Mouse (Mus musculus): ENCODE results near the gene Immp2l. TPM values are rescaled to one million over a fixed set of nuclear protein-coding genes. Genes with fewer than 3 reads are reported as not detected.

Gene Immp2l
- polyA plus RNA-seq, 1 experiment, result 9.6 TPM

- TF ChIP-seq MYOD1 (IDR thresholded peaks at IDR 0.05; ENCODE audit: control insufficient read depth in 1 of 3, insufficient read length in 2 of 3, low read depth in 2 of 3) (no peak), REST (IDR thresholded peaks at IDR 0.05; ENCODE audit: insufficient read depth, insufficient read length) (no peak), SRF (IDR thresholded peaks at IDR 0.05; ENCODE audit: control insufficient read depth, insufficient read length, low read depth) (no peak), USF1 (IDR thresholded peaks at IDR 0.05; ENCODE audit: low read depth) (no peak), E2F4 (IDR thresholded peaks at IDR 0.05; ENCODE audit: insufficient read depth) (no peak), MAX (IDR thresholded peaks at IDR 0.05; ENCODE audit: low read depth) (no peak), CEBPB (IDR thresholded peaks at IDR 0.05; ENCODE audit: insufficient read depth, poor library complexity, severe bottlenecking) (no peak), TCF12 (IDR thresholded peaks at IDR 0.05; ENCODE audit: insufficient read depth, poor library complexity, severe bottlenecking) (no peak), POLR2A (IDR thresholded peaks at IDR 0.05; ENCODE audit: insufficient read length, low read depth) (no peak), POLR2AphosphoS2 (IDR thresholded peaks at IDR 0.05; ENCODE audit: insufficient read length, low read depth) (no peak), TCF3 (IDR thresholded peaks at IDR 0.05; ENCODE audit: insufficient read length, low read depth) (no peak), MYOG (IDR thresholded peaks at IDR 0.05; ENCODE audit: control insufficient read depth in 1 of 3, insufficient read depth in 1 of 3, insufficient read length in 2 of 3, low read depth in 2 of 3) (no peak)
- Histone ChIP-seq H3ac (ENCODE audit: control insufficient read depth, insufficient read length) (no peak overlapping the region), H3K4me3 (no peak overlapping the region), H3K36me3 (ENCODE audit: control insufficient read depth, insufficient read depth) (no peaks in the 10 kb centered on the region), H3K79me2 (ENCODE audit: control insufficient read depth, insufficient read depth) (no peaks in the 10 kb centered on the region), H3K27me3 (ENCODE audit: control insufficient read depth, insufficient read depth, insufficient read length) (no peaks in the 10 kb centered on the region), H3K4me2 (ENCODE audit: low read depth) (no peak overlapping the region)
These were observed 3.6 kb downstream of the Immp2l start for GRCm38 (mm10) chr12:41027485-41027884.

DNA sequence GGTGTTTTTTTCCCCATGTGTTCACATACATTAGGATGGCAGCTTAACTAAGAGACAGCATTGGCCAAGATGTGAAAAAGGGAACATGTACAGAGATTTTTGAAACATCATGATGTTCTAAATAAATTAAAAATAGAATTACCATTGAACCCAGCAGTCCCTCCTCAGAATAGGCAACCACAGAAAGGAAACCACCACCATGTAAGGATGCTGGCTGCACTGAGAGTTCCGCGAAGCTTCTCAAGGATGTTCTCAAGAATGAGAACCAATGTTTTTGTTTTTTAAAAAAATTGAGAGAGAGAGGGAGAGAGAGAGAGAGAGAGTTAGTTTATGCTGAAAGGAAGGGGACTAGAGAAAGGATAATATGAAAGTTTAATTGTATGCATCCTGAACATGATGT lies 7.2 kb downstream of the Immp2l start:
- no peak overlapping the region for H3K4me3 ChIP-seq
- no peaks in the 10 kb centered on the region for H3K27me3 ChIP-seq (ENCODE audit: control insufficient read depth, insufficient read depth, insufficient read length)
- no peaks in the 10 kb centered on the region for H3K36me3 ChIP-seq (ENCODE audit: control insufficient read depth, insufficient read depth)
- H3K4me2 ChIP-seq (ENCODE audit: low read depth), result no peak overlapping the region
- no peak overlapping the region for H3ac ChIP-seq (ENCODE audit: control insufficient read depth, insufficient read length)
- TF ChIP-seq POLR2AphosphoS2 (IDR thresholded peaks at IDR 0.05; ENCODE audit: insufficient read length, low read depth) (no peak), USF1 (IDR thresholded peaks at IDR 0.05; ENCODE audit: low read depth) (no peak)
- H3K79me2 ChIP-seq (ENCODE audit: control insufficient read depth, insufficient read depth), result no peaks in the 10 kb centered on the region

DNA sequence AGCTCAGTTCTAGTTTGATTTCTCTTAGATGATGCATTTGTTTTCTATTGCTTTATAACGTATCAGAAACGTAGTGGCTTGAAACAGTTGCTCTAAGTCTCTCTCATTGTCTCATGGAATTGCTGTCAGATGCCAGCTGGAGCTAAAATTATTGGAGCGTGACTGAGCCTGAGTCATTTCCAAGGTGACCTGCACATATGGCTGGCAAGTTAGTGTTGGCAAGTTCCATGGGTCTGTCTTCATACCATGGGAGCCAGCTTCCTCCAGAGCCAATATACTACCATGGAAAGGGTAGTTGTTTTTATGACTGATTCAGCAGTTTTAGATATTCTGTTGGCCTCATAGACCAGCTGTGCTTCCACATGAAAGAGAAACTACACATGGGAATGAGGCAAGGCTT lies 9.3 kb downstream of the Immp2l start:
- H3K4me3 ChIP-seq, result no peak overlapping the region
- H3K4me2 ChIP-seq (ENCODE audit: low read depth), result no peak overlapping the region
- no peak for TF ChIP-seq REST (IDR thresholded peaks at IDR 0.05; ENCODE audit: insufficient read depth, insufficient read length)
- no peak for TF ChIP-seq USF1 (IDR thresholded peaks at IDR 0.05; ENCODE audit: low read depth)
- TF ChIP-seq TCF12 (IDR thresholded peaks at IDR 0.05; ENCODE audit: insufficient read depth, poor library complexity, severe bottlenecking), result no peak
- no peak for TF ChIP-seq CEBPB (IDR thresholded peaks at IDR 0.05; ENCODE audit: insufficient read depth, poor library complexity, severe bottlenecking)
- no peaks in the 10 kb centered on the region for H3K27me3 ChIP-seq (ENCODE audit: control insufficient read depth, insufficient read depth, insufficient read length)
- no peak overlapping the region for H3ac ChIP-seq (ENCODE audit: control insufficient read depth, insufficient read length)
- no peaks in the 10 kb centered on the region for H3K79me2 ChIP-seq (ENCODE audit: control insufficient read depth, insufficient read depth)
- H3K36me3 ChIP-seq (ENCODE audit: control insufficient read depth, insufficient read depth), result no peaks in the 10 kb centered on the region

DNA sequence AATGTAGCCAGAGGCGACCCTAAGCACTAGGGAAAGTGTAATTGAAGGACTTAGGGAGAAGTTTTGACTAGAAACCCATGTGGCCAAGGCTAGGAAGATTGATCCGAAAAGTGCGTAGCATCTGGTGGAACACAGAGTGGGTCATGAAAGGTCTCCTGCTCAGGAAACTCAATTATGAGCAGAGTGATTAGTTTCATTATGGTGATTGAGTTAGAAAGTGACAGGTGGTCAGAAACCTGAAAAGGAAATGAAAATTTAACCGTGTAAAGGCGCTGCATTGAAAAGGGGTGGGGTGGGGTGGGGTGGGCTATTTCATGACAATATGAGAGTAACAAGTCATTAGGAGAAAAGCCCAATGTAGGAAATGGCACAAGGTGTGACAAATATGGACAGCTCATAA lies 15.9 kb downstream of the Immp2l start:
- TF ChIP-seq MYOD1 (IDR thresholded peaks at IDR 0.05; ENCODE audit: control insufficient read depth in 1 of 3, insufficient read length in 2 of 3, low read depth in 2 of 3) (no peak), CEBPB (IDR thresholded peaks at IDR 0.05; ENCODE audit: insufficient read depth, poor library complexity, severe bottlenecking) (no peak), E2F4 (IDR thresholded peaks at IDR 0.05; ENCODE audit: insufficient read depth) (no peak), TCF12 (IDR thresholded peaks at IDR 0.05; ENCODE audit: insufficient read depth, poor library complexity, severe bottlenecking) (no peak), MAX (IDR thresholded peaks at IDR 0.05; ENCODE audit: low read depth) (no peak), TCF3 (IDR thresholded peaks at IDR 0.05; ENCODE audit: insufficient read length, low read depth) (no peak), POLR2AphosphoS2 (IDR thresholded peaks at IDR 0.05; ENCODE audit: insufficient read length, low read depth) (no peak), MYOG (IDR thresholded peaks at IDR 0.05; ENCODE audit: control insufficient read depth in 1 of 3, insufficient read depth in 1 of 3, insufficient read length in 2 of 3, low read depth in 2 of 3) (no peak), USF1 (IDR thresholded peaks at IDR 0.05; ENCODE audit: low read depth) (no peak), POLR2A (IDR thresholded peaks at IDR 0.05; ENCODE audit: insufficient read length, low read depth) (no peak), REST (IDR thresholded peaks at IDR 0.05; ENCODE audit: insufficient read depth, insufficient read length) (no peak), SRF (IDR thresholded peaks at IDR 0.05; ENCODE audit: control insufficient read depth, insufficient read length, low read depth) (no peak)
- no peaks in the 10 kb centered on the region for H3K36me3 ChIP-seq (ENCODE audit: control insufficient read depth, insufficient read depth)
- no peak overlapping the region for H3K4me3 ChIP-seq
- no peak overlapping the region for H3ac ChIP-seq (ENCODE audit: control insufficient read depth, insufficient read length)
- H3K4me2 ChIP-seq (ENCODE audit: low read depth), result no peak overlapping the region
- no peaks in the 10 kb centered on the region for H3K79me2 ChIP-seq (ENCODE audit: control insufficient read depth, insufficient read depth)
- no peaks in the 10 kb centered on the region for H3K27me3 ChIP-seq (ENCODE audit: control insufficient read depth, insufficient read depth, insufficient read length)

- Histone ChIP-seq H3K36me3 (ENCODE audit: control insufficient read depth, insufficient read depth) (no peaks in the 10 kb centered on the region), H3K79me2 (ENCODE audit: control insufficient read depth, insufficient read depth) (no peaks in the 10 kb centered on the region), H3ac (ENCODE audit: control insufficient read depth, insufficient read length) (no peak overlapping the region), H3K4me2 (ENCODE audit: low read depth) (no peak overlapping the region), H3K27me3 (ENCODE audit: control insufficient read depth, insufficient read depth, insufficient read length) (no peaks in the 10 kb centered on the region), H3K4me3 (no peak overlapping the region)
- no peak for TF ChIP-seq TCF12 (IDR thresholded peaks at IDR 0.05; ENCODE audit: insufficient read depth, poor library complexity, severe bottlenecking)
- TF ChIP-seq POLR2AphosphoS2 (IDR thresholded peaks at IDR 0.05; ENCODE audit: insufficient read length, low read depth), result no peak
- TF ChIP-seq REST (IDR thresholded peaks at IDR 0.05; ENCODE audit: insufficient read depth, insufficient read length), result no peak
- TF ChIP-seq SRF (IDR thresholded peaks at IDR 0.05; ENCODE audit: control insufficient read depth, insufficient read length, low read depth), result no peak
- TF ChIP-seq POLR2A (IDR thresholded peaks at IDR 0.05; ENCODE audit: insufficient read length, low read depth), result no peak
- no peak for TF ChIP-seq MYOG (IDR thresholded peaks at IDR 0.05; ENCODE audit: control insufficient read depth in 1 of 3, insufficient read depth in 1 of 3, insufficient read length in 2 of 3, low read depth in 2 of 3)
These were observed 17.8 kb downstream of the Immp2l start for GRCm38 (mm10) chr12:41041737-41042136.

Measured in myocyte (in vitro differentiated cells).